18 mouse cellular contexts compared by ENCODE assay signal in the genomic region with DNA sequence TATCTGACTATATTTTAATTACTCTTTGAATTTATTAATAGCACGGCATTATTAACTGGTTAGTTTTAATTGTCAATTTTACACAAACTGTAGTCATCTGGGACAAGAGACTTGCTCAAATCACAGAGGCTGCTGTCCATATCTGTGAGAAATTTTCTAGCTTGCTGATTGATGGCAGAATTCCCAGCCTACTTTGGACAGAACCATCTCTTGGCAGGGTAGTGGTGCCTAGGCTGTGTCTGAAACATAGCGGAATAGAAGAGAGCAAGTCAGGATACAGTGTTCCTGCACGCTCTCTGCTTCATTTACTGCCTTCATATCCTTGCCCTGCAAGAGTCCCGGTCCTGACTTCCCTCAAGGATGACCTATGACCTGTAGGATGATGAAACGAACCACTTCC.
DNase-seq lines count a peak whose midpoint lies in the region; ATAC-seq and TF ChIP-seq lines count a peak whose summit lies in the region.
"Had no signal": no experiment of that assay in that cellular context is flagged by ENCODE, and none has a peak within 500 bp of the region (broad histone marks: within the 10 kb centered on the region; RNA-seq: fewer than 3 reads in every experiment).

No protein-coding gene starts in this region.

- TF ChIP-seq CTCF in kidney, adult 2 months (conservative IDR thresholded peaks at IDR 0.05; ENCODE audit: insufficient read depth, insufficient read length, low read depth, low read length): no peak
- TF ChIP-seq CTCF in lung, postnatal 0 days (IDR thresholded peaks at IDR 0.05): no peak

- H3K4me3 ChIP-seq in forebrain, embryonic 14.5 days (ENCODE audit: low read depth, low read length): no peak overlapping the region
- no peak overlapping the region for H3K4me3 ChIP-seq in forebrain, embryonic 13.5 days
- H3K4me3 ChIP-seq in kidney, adult 2 months (ENCODE audit: insufficient read depth, low read depth, low read length): no peak overlapping the region
- no peak overlapping the region for H3K4me3 ChIP-seq in lung, postnatal 0 days (ENCODE audit: low read depth, low read length)
- H3K4me3 ChIP-seq: embryonic facial prominence, embryonic 10.5 days; hindbrain, embryonic 13.5 days; midbrain, embryonic 10.5 days had no signal

- ATAC-seq in forebrain, embryonic 14.5 days: no peak
- ATAC-seq in forebrain, embryonic 13.5 days: no peak
- no peak for ATAC-seq in lung, postnatal 0 days

- H3K36me3 ChIP-seq in forebrain, embryonic 14.5 days (ENCODE audit: control insufficient read depth, insufficient read depth, low read length): no peaks in the 10 kb centered on the region
- no peaks in the 10 kb centered on the region for H3K36me3 ChIP-seq in forebrain, embryonic 13.5 days (ENCODE audit: poor library complexity, severe bottlenecking)
- H3K36me3 ChIP-seq in kidney, adult 2 months (ENCODE audit: control insufficient read depth, insufficient read depth, low read length): no peaks in the 10 kb centered on the region
- no peaks in the 10 kb centered on the region for H3K36me3 ChIP-seq in lung, postnatal 0 days (ENCODE audit: insufficient read depth, low read length)
- H3K36me3 ChIP-seq: embryonic facial prominence, embryonic 10.5 days; hindbrain, embryonic 13.5 days; midbrain, embryonic 10.5 days had no signal

- no peak overlapping the region for H3K4me2 ChIP-seq in forebrain, embryonic 14.5 days (ENCODE audit: low read length)
- no peak overlapping the region for H3K4me2 ChIP-seq in forebrain, embryonic 13.5 days
- no peak overlapping the region for H3K4me2 ChIP-seq in lung, postnatal 0 days (replicated peaks; ENCODE audit: low read depth, low read length)
- H3K4me2 ChIP-seq: heart, embryonic 11.5 days; hindbrain, embryonic 13.5 days; liver, embryonic 11.5 days had no signal

- no peak for TF ChIP-seq POLR2A in kidney, adult 2 months (IDR thresholded peaks at IDR 0.05; ENCODE audit: low read depth, low read length)

- peaks cover 3% of the 10 kb centered on the region; the same call in 1 of the 2 replicates for H3K4me1 ChIP-seq in forebrain, embryonic 14.5 days (ENCODE audit: control insufficient read depth, insufficient read depth, low read length)
- H3K4me1 ChIP-seq in forebrain, embryonic 13.5 days: peaks cover 7% of the 10 kb centered on the region
- no peaks in the 10 kb centered on the region for H3K4me1 ChIP-seq in kidney, adult 2 months (ENCODE audit: control insufficient read depth, insufficient read depth, low read length)
- no peaks in the 10 kb centered on the region for H3K4me1 ChIP-seq in lung, postnatal 0 days (ENCODE audit: insufficient read depth, low read depth, low read length)
- H3K4me1 ChIP-seq: embryonic facial prominence, embryonic 10.5 days; midbrain, embryonic 10.5 days had no signal

- WGBS in forebrain, embryonic 14.5 days: 71% methylated on average over 5 of the region's 5 CpGs
- WGBS in forebrain, embryonic 13.5 days: 78% methylated on average over 5 of the region's 5 CpGs
- WGBS in kidney, adult 2 months: 57% methylated on average over 5 of the region's 5 CpGs
- 57% methylated on average over 5 of the region's 5 CpGs for WGBS in lung, postnatal 0 days

- H3K9ac ChIP-seq in forebrain, embryonic 14.5 days (ENCODE audit: low read length): no peak overlapping the region
- no peak overlapping the region for H3K9ac ChIP-seq in forebrain, embryonic 13.5 days
- no peak overlapping the region for H3K9ac ChIP-seq in lung, postnatal 0 days (replicated peaks; ENCODE audit: low read depth)
- H3K9ac ChIP-seq: hindbrain, embryonic 13.5 days had no signal

- H3K9me3 ChIP-seq in forebrain, embryonic 14.5 days (replicated peaks; ENCODE audit: control insufficient read depth, low read length): no peaks in the 10 kb centered on the region
- H3K9me3 ChIP-seq in forebrain, embryonic 13.5 days (replicated peaks): no peaks in the 10 kb centered on the region
- H3K9me3 ChIP-seq in lung, postnatal 0 days (ENCODE audit: low read length): no peaks in the 10 kb centered on the region
- H3K9me3 ChIP-seq: embryonic facial prominence, embryonic 10.5 days; hindbrain, embryonic 13.5 days; midbrain, embryonic 10.5 days had no signal

- peak; percentile 50 for DNase-seq in forebrain, embryonic 14.5 days (ENCODE audit: low spot score)
- DNase-seq in kidney, adult 2 months: peak; percentile 5
- no peak for DNase-seq in kidney, adult 18-20 months
- peak; percentile 11 for DNase-seq in lung, postnatal 36 days
- no peak for DNase-seq in lung, postnatal 0 days (ENCODE audit: low spot score)
- DNase-seq in adrenal gland, postnatal 36 days: no peak
- DNase-seq: adrenal gland, adult 8-10 months; cerebellum, adult 11-12 months; kidney, adult 11 months; kidney, postnatal 14 days; thymus, adult 18-20 months; thymus, postnatal 36 days had no signal

- H3K27me3 ChIP-seq in forebrain, embryonic 14.5 days (replicated peaks; ENCODE audit: control insufficient read depth, insufficient read depth, low read length): no peaks in the 10 kb centered on the region
- no peaks in the 10 kb centered on the region for H3K27me3 ChIP-seq in forebrain, embryonic 13.5 days
- H3K27me3 ChIP-seq in kidney, adult 2 months (replicated peaks; ENCODE audit: control insufficient read depth, insufficient read depth, low read length): no peaks in the 10 kb centered on the region
- no peaks in the 10 kb centered on the region for H3K27me3 ChIP-seq in lung, postnatal 0 days (replicated peaks; ENCODE audit: insufficient read depth, low read length)
- H3K27me3 ChIP-seq: hindbrain, embryonic 13.5 days had no signal

- no peak overlapping the region for H3K27ac ChIP-seq in forebrain, embryonic 14.5 days (ENCODE audit: low read depth, low read length)
- no peak overlapping the region for H3K27ac ChIP-seq in forebrain, embryonic 13.5 days
- no peak overlapping the region for H3K27ac ChIP-seq in kidney, adult 2 months (ENCODE audit: insufficient read depth, low read depth, low read length)
- no peak overlapping the region for H3K27ac ChIP-seq in lung, postnatal 0 days (ENCODE audit: low read length)
- H3K27ac ChIP-seq: embryonic facial prominence, embryonic 10.5 days; midbrain, embryonic 10.5 days had no signal

- no peak for TF ChIP-seq EP300 in lung, postnatal 0 days (IDR thresholded peaks at IDR 0.05)

Comparison
In these comparisons a context has a peak if more than half of its experiments do, and no peak if none do; other contexts are left out.
1. DNase-seq: peak in forebrain, embryonic 14.5 days (single experiment), kidney, adult 2 months (single experiment) and lung, postnatal 36 days (single experiment); none in kidney, adult 18-20 months (single experiment), lung, postnatal 0 days (single experiment) and adrenal gland, postnatal 36 days (0 of 2).